Mouse (Mus musculus) intestine, embryonic 16.5 days (tissue): Measurements from ENCODE around the gene Rab11fip5. TPM values are rescaled to one million over a fixed set of nuclear protein-coding genes. Genes with fewer than 3 reads are reported as not detected.

ENCODE experiments used
- ATAC-seq: fragments of 200-750 bp; cut with Nextera tagmentation; 2 replicates; pipeline ENCODE4 v1.8.0; 2017; ENCODE audit warnings: moderate TSS enrichment, moderate library complexity
- H3K27ac ChIP-seq: fragments of 300-500 bp; sonication (generic); 2 replicates; pipeline ENCODE4 v1.5.1; 2014; ENCODE audit warnings: mild to moderate bottlenecking, low read length
- H3K27me3 ChIP-seq: fragments of 300-500 bp; sonication (generic); replicated peaks from 2 replicates; pipeline ENCODE4 v1.6.1; 2014; ENCODE audit warnings: low read length, control low read depth, mixed read lengths; ENCODE audit not compliant: control insufficient read depth, insufficient read depth
- H3K36me3 ChIP-seq: fragments of 300-500 bp; sonication (generic); 2 replicates; pipeline ENCODE4 v1.6.1; 2014; ENCODE audit warnings: low read length, control low read depth; ENCODE audit not compliant: control insufficient read depth, insufficient read depth
- H3K4me1 ChIP-seq: fragments of 300-500 bp; sonication (generic); 2 replicates; pipeline ENCODE4 v1.6.1; 2014; ENCODE audit warnings: low read length, control low read depth, mixed read lengths; ENCODE audit not compliant: control insufficient read depth, insufficient read depth
- H3K4me2 ChIP-seq: fragments of 300-500 bp; sonication (generic); 2 replicates; pipeline ENCODE4 v1.6.1; 2014; ENCODE audit warnings: low read depth, low read length, control low read depth
- H3K4me3 ChIP-seq: fragments of 300-500 bp; sonication (generic); 2 replicates; pipeline ENCODE4 v1.5.1; 2014; ENCODE audit warnings: mild to moderate bottlenecking, low read length
- H3K9ac ChIP-seq: fragments of 300-500 bp; sonication (generic); 2 replicates; pipeline ENCODE4 v1.6.1; 2014; ENCODE audit warnings: low read depth, low read length
- H3K9me3 ChIP-seq: fragments of 300-500 bp; sonication (generic); 2 replicates; pipeline ENCODE4 v1.6.1; 2016; ENCODE audit warnings: low read length, control low read depth; ENCODE audit not compliant: control insufficient read depth
- WGBS: fragments of 180-500 bp; shearing (Covaris S2); extraction: QIAGEN DNeasy Blood & Tissue Kit; methylation state at CpG from one replicate; pipeline ENCODE4 v1.1.7; 2014; 5-methylcytosine and 5-hydroxymethylcytosine counted together
- polyA plus RNA-seq: library from polyadenylated mRNA; unstranded; fragments of >200 nt; fragmentation: Nextera tagmentation; extraction: Ambion mirVana; gene quantifications from 2 replicates; pipeline ENCODE4 v1.2.1, GENCODE M21; 2015

The Rab11fip5 gene
- polyA plus RNA-seq, 1 experiment from 2014 or later, result 15.6 TPM

- no peak overlapping the region for H3K4me2 ChIP-seq
- ATAC-seq, result 0 out of 2 replicates have a peak, but pooled peaks have one; percentile 8
- no peaks in the 10 kb centered on the region for H3K36me3 ChIP-seq
- WGBS, result 35% methylated on average over 5 of the region's 5 CpGs
- peaks cover 28% of the 10 kb centered on the region for H3K4me1 ChIP-seq
- H3K9me3 ChIP-seq, result no peaks in the 10 kb centered on the region
- no peaks in the 10 kb centered on the region for H3K27me3 ChIP-seq
- no peak overlapping the region for H3K4me3 ChIP-seq
- H3K9ac ChIP-seq, result no peak overlapping the region
- H3K27ac ChIP-seq, result peak overlapping the region; percentile 78
These were observed 3.4 kb upstream of the Rab11fip5 start for GRCm38 (mm10) chr6:85377876-85378275.

- Histone ChIP-seq H3K4me1 (peaks cover 32% of the 10 kb centered on the region), H3K9me3 (no peaks in the 10 kb centered on the region), H3K4me2 (no peak overlapping the region), H3K36me3 (no peaks in the 10 kb centered on the region), H3K27me3 (no peaks in the 10 kb centered on the region), H3K9ac (no peak overlapping the region), H3K27ac (peak overlapping the region; percentile 17; the same call in 1 of the 2 replicates), H3K4me3 (no peak overlapping the region)
- no peak for ATAC-seq
- WGBS, result 62% methylated on average over 4 of the region's 4 CpGs
These were observed 2.8 kb upstream of the Rab11fip5 start for GRCm38 (mm10) chr6:85377066-85377734.

GRCm38 (mm10) chr6:85374734-85375114, 290 bp upstream of the Rab11fip5 start:
- Histone ChIP-seq H3K27ac (peak overlapping the region; percentile 64), H3K9ac (peak overlapping the region; percentile 86), H3K9me3 (no peaks in the 10 kb centered on the region), H3K4me3 (peak overlapping the region; percentile 80), H3K4me1 (peaks cover 26% of the 10 kb centered on the region), H3K36me3 (no peaks in the 10 kb centered on the region), H3K27me3 (no peaks in the 10 kb centered on the region), H3K4me2 (peak overlapping the region; percentile 74)
- ATAC-seq, result peak; percentile 94
- WGBS, result 1% methylated on average over 19 of the region's 19 CpGs

- H3K9ac ChIP-seq, result peak overlapping the region; percentile 86
- H3K4me2 ChIP-seq, result peak overlapping the region; percentile 91
- peaks cover 36% of the 10 kb centered on the region for H3K4me1 ChIP-seq
- no peak for ATAC-seq
- H3K36me3 ChIP-seq, result no peaks in the 10 kb centered on the region
- no peaks in the 10 kb centered on the region for H3K27me3 ChIP-seq
- H3K27ac ChIP-seq, result peak overlapping the region; percentile 55; the same call in 1 of the 2 replicates
- H3K4me3 ChIP-seq, result peak overlapping the region; percentile 80
- 83% methylated on average over 10 of the region's 10 CpGs for WGBS
- no peaks in the 10 kb centered on the region for H3K9me3 ChIP-seq
These were observed 1.2 kb downstream of the Rab11fip5 start for GRCm38 (mm10) chr6:85373066-85373860.

- 78% methylated on average over 2 of the region's 2 CpGs for WGBS
- peak overlapping the region; percentile 80 for H3K4me3 ChIP-seq
- peaks cover 40% of the 10 kb centered on the region for H3K4me1 ChIP-seq
- ATAC-seq, result no peak
- H3K27me3 ChIP-seq, result no peaks in the 10 kb centered on the region
- no peak overlapping the region for H3K9ac ChIP-seq
- no peaks in the 10 kb centered on the region for H3K9me3 ChIP-seq
- no peaks in the 10 kb centered on the region for H3K36me3 ChIP-seq
- H3K4me2 ChIP-seq, result peak overlapping the region; percentile 91
- H3K27ac ChIP-seq, result no peak overlapping the region
These were observed 1.9 kb downstream of the Rab11fip5 start for GRCm38 (mm10) chr6:85372496-85372895.

GRCm38 (mm10) chr6:85371859-85372405, 2.5 kb downstream of the Rab11fip5 start:
- no peak overlapping the region for H3K27ac ChIP-seq
- peaks cover 46% of the 10 kb centered on the region for H3K4me1 ChIP-seq
- no peak for ATAC-seq
- H3K4me2 ChIP-seq, result peak overlapping the region; percentile 91; the same call in 1 of the 2 replicates
- no peaks in the 10 kb centered on the region for H3K9me3 ChIP-seq
- WGBS, result 79% methylated on average over 6 of the region's 6 CpGs
- no peaks in the 10 kb centered on the region for H3K27me3 ChIP-seq
- H3K36me3 ChIP-seq, result no peaks in the 10 kb centered on the region
- no peak overlapping the region for H3K4me3 ChIP-seq
- H3K9ac ChIP-seq, result no peak overlapping the region; the same call in 1 of the 2 replicates

GRCm38 (mm10) chr6:85370666-85371430, 3.6 kb downstream of the Rab11fip5 start:
- ATAC-seq, result no peak
- WGBS, result 91% methylated on average over 9 of the region's 9 CpGs
- H3K36me3 ChIP-seq, result no peaks in the 10 kb centered on the region
- no peak overlapping the region for H3K4me2 ChIP-seq
- H3K27me3 ChIP-seq, result no peaks in the 10 kb centered on the region
- H3K4me3 ChIP-seq, result no peak overlapping the region
- H3K9ac ChIP-seq, result 0 out of 2 replicates have a peak overlapping the region, but pooled peaks have one; percentile 20
- H3K9me3 ChIP-seq, result no peaks in the 10 kb centered on the region
- H3K27ac ChIP-seq, result no peak overlapping the region
- H3K4me1 ChIP-seq, result peaks cover 50% of the 10 kb centered on the region

- no peaks in the 10 kb centered on the region for H3K27me3 ChIP-seq
- peaks cover 48% of the 10 kb centered on the region for H3K4me1 ChIP-seq
- no peak overlapping the region for H3K27ac ChIP-seq
- H3K4me2 ChIP-seq, result no peak overlapping the region
- H3K9ac ChIP-seq, result no peak overlapping the region
- no peaks in the 10 kb centered on the region for H3K36me3 ChIP-seq
- ATAC-seq, result no peak
- H3K4me3 ChIP-seq, result no peak overlapping the region
- WGBS, result 89% methylated on average over 5 of the region's 5 CpGs
- no peaks in the 10 kb centered on the region for H3K9me3 ChIP-seq
These were observed 4.4 kb downstream of the Rab11fip5 start for GRCm38 (mm10) chr6:85370041-85370440.
